Mouse (Mus musculus) kidney, embryonic 16.5 days (tissue): ENCODE results near the gene Gm38394. TPM values are rescaled to one million over a fixed set of nuclear protein-coding genes. Genes with fewer than 3 reads are reported as not detected.

Source experiments
- ATAC-seq: fragments of 200-750 bp; cut with Nextera tagmentation; 2 replicates; pipeline ENCODE4 v1.8.0; 2017; ENCODE audit warnings: moderate TSS enrichment; ENCODE audit not compliant: low FRiP score, low TSS enrichment
- H3K27ac ChIP-seq: fragments of 300-500 bp; sonication (generic); 2 replicates; pipeline ENCODE4 v1.5.1; 2014; ENCODE audit warnings: low read length
- H3K27me3 ChIP-seq: fragments of 300-500 bp; sonication (generic); 2 replicates; pipeline ENCODE4 v1.6.1; 2014; ENCODE audit warnings: low read length, control low read depth, mixed read lengths; ENCODE audit not compliant: insufficient read depth
- H3K36me3 ChIP-seq: fragments of 300-500 bp; sonication (generic); 2 replicates; pipeline ENCODE4 v1.6.1; 2014; ENCODE audit warnings: low read length, control low read depth, mixed read lengths; ENCODE audit not compliant: insufficient read depth
- H3K4me1 ChIP-seq: fragments of 300-500 bp; sonication (generic); 2 replicates; pipeline ENCODE4 v1.6.1; 2014; ENCODE audit warnings: low read length, control low read depth, mixed read lengths; ENCODE audit not compliant: insufficient read depth
- H3K4me2 ChIP-seq: fragments of 300-500 bp; sonication (generic); replicated peaks from 2 replicates; pipeline ENCODE4 v1.6.1; 2014; ENCODE audit warnings: low read depth, low read length
- H3K4me3 ChIP-seq: fragments of 300-500 bp; sonication (generic); 2 replicates; pipeline ENCODE4 v1.5.1; 2014; ENCODE audit warnings: mild to moderate bottlenecking, low read length
- H3K9ac ChIP-seq: fragments of 300-500 bp; sonication (generic); replicated peaks from 2 replicates; pipeline ENCODE4 v1.6.1; 2014; ENCODE audit warnings: low read length
- H3K9me3 ChIP-seq: fragments of 300-500 bp; sonication (generic); 2 replicates; pipeline ENCODE4 v1.6.1; 2016; ENCODE audit warnings: low read length, control low read depth
- WGBS: fragments of 180-500 bp; shearing (Covaris S2); extraction: QIAGEN DNeasy Blood & Tissue Kit; methylation state at CpG from one replicate; pipeline ENCODE4 v1.1.7; 2014; 5-methylcytosine and 5-hydroxymethylcytosine counted together
- polyA plus RNA-seq: library from polyadenylated mRNA; unstranded; fragments of >200 nt; fragmentation: Nextera tagmentation; extraction: Ambion mirVana; gene quantifications from 2 replicates; pipeline ENCODE4 v1.2.1, GENCODE M21; 2015

Gene Gm38394
- polyA plus RNA-seq, 1 experiment from 2014 or later = 4.1 TPM

GRCm38 (mm10) chr1:133692195-133692594 lies 31.1 kb upstream of the Gm38394 start:
- H3K4me1 ChIP-seq = peaks cover 46% of the 10 kb centered on the region
- H3K36me3 ChIP-seq = no peaks in the 10 kb centered on the region
- H3K27ac ChIP-seq = peak overlapping the region; percentile 36; the same call in 1 of the 2 replicates
- H3K27me3 ChIP-seq = no peaks in the 10 kb centered on the region
- H3K4me3 ChIP-seq = no peak overlapping the region
- WGBS = 28% methylated on average over 4 of the region's 4 CpGs
- H3K9ac ChIP-seq = no peak overlapping the region
- no peak overlapping the region for H3K4me2 ChIP-seq
- H3K9me3 ChIP-seq = no peaks in the 10 kb centered on the region
- ATAC-seq = no peak

GRCm38 (mm10) chr1:133691046-133691445 lies 29.9 kb upstream of the Gm38394 start:
- Histone ChIP-seq H3K27me3 (no peaks in the 10 kb centered on the region), H3K4me3 (no peak overlapping the region), H3K9me3 (no peaks in the 10 kb centered on the region), H3K9ac (no peak overlapping the region), H3K4me2 (no peak overlapping the region), H3K36me3 (no peaks in the 10 kb centered on the region), H3K27ac (no peak overlapping the region), H3K4me1 (peaks cover 38% of the 10 kb centered on the region)
- ATAC-seq = no peak
- WGBS = 95% methylated on average over 6 of the region's 6 CpGs

- WGBS = 12% methylated on average over 6 of the region's 6 CpGs
- Histone ChIP-seq H3K4me3 (no peak within 1 kb of the TSS), H3K4me1 (peaks cover 26% of the 10 kb centered on the region), H3K9ac (no peak within 1 kb of the TSS), H3K4me2 (no peak within 1 kb of the TSS), H3K27me3 (no peaks in the 10 kb centered on the region), H3K36me3 (no peaks in the 10 kb centered on the region), H3K27ac (peak within 1 kb of the TSS; percentile 23; the same call in 1 of the 2 replicates), H3K9me3 (no peaks in the 10 kb centered on the region)
- no peak for ATAC-seq
Observed at GRCm38 (mm10) chr1:133689897-133690296, 28.8 kb upstream of the Gm38394 start, which contains the start of gene Lax1. Gene Lax1 (minus strand): TSS chr1:133690108.

- peaks cover 16% of the 10 kb centered on the region for H3K4me1 ChIP-seq
- no peaks in the 10 kb centered on the region for H3K36me3 ChIP-seq
- WGBS = 41% methylated on average over 7 of the region's 7 CpGs
- H3K4me3 ChIP-seq = no peak overlapping the region
- no peak overlapping the region for H3K9ac ChIP-seq
- no peaks in the 10 kb centered on the region for H3K27me3 ChIP-seq
- no peak overlapping the region for H3K4me2 ChIP-seq
- H3K9me3 ChIP-seq = no peaks in the 10 kb centered on the region
- no peak overlapping the region for H3K27ac ChIP-seq
- no peak for ATAC-seq
Observed at GRCm38 (mm10) chr1:133688301-133688700, 27.2 kb upstream of the Gm38394 start.

- H3K27ac ChIP-seq = peak overlapping the region; percentile 40; the same call in 1 of the 2 replicates
- H3K9me3 ChIP-seq = no peaks in the 10 kb centered on the region
- 70% methylated on average over 10 of the region's 10 CpGs for WGBS
- peaks cover 12% of the 10 kb centered on the region for H3K4me1 ChIP-seq
- no peaks in the 10 kb centered on the region for H3K27me3 ChIP-seq
- H3K4me2 ChIP-seq = no peak overlapping the region
- 0 out of 2 replicates have a peak, but pooled peaks have one; percentile 39 for ATAC-seq
- no peaks in the 10 kb centered on the region for H3K36me3 ChIP-seq
- H3K4me3 ChIP-seq = no peak overlapping the region
- H3K9ac ChIP-seq = no peak overlapping the region
Observed at GRCm38 (mm10) chr1:133685749-133686519, 24.8 kb upstream of the Gm38394 start.

GRCm38 (mm10) chr1:133671801-133672200 lies 10.7 kb upstream of the Gm38394 start:
- Histone ChIP-seq H3K9me3 (no peaks in the 10 kb centered on the region), H3K36me3 (no peaks in the 10 kb centered on the region), H3K27me3 (no peaks in the 10 kb centered on the region), H3K4me2 (no peak overlapping the region), H3K27ac (no peak overlapping the region), H3K4me3 (no peak overlapping the region), H3K9ac (no peak overlapping the region), H3K4me1 (no peaks in the 10 kb centered on the region)
- no peak for ATAC-seq
- WGBS = 64% methylated on average over 3 of the region's 3 CpGs

GRCm38 (mm10) chr1:133671266-133671665 lies 10.1 kb upstream of the Gm38394 start:
- Histone ChIP-seq H3K9ac (no peak overlapping the region), H3K27me3 (no peaks in the 10 kb centered on the region), H3K4me1 (no peaks in the 10 kb centered on the region), H3K9me3 (no peaks in the 10 kb centered on the region), H3K27ac (no peak overlapping the region), H3K36me3 (no peaks in the 10 kb centered on the region), H3K4me2 (no peak overlapping the region), H3K4me3 (no peak overlapping the region)
- WGBS = 85% methylated on average over 3 of the region's 3 CpGs
- no peak for ATAC-seq

- 80% methylated on average over 6 of the region's 6 CpGs for WGBS
- Histone ChIP-seq H3K27ac (no peak overlapping the region), H3K4me2 (no peak overlapping the region), H3K4me3 (no peak overlapping the region), H3K27me3 (no peaks in the 10 kb centered on the region), H3K9ac (no peak overlapping the region), H3K36me3 (no peaks in the 10 kb centered on the region), H3K4me1 (no peaks in the 10 kb centered on the region), H3K9me3 (no peaks in the 10 kb centered on the region)
- no peak for ATAC-seq
Observed at GRCm38 (mm10) chr1:133670776-133671175, 9.7 kb upstream of the Gm38394 start.

- 77% methylated on average over 12 of the region's 12 CpGs for WGBS
- H3K4me3 ChIP-seq = no peak overlapping the region
- no peaks in the 10 kb centered on the region for H3K27me3 ChIP-seq
- no peaks in the 10 kb centered on the region for H3K36me3 ChIP-seq
- no peaks in the 10 kb centered on the region for H3K4me1 ChIP-seq
- no peak overlapping the region for H3K4me2 ChIP-seq
- H3K27ac ChIP-seq = no peak overlapping the region
- no peak for ATAC-seq
- no peaks in the 10 kb centered on the region for H3K9me3 ChIP-seq
- no peak overlapping the region for H3K9ac ChIP-seq
Observed at GRCm38 (mm10) chr1:133670190-133670589, 9.1 kb upstream of the Gm38394 start.

- H3K9me3 ChIP-seq = no peaks in the 10 kb centered on the region
- no peak overlapping the region for H3K4me3 ChIP-seq
- no peak for ATAC-seq
- no peaks in the 10 kb centered on the region for H3K4me1 ChIP-seq
- H3K27me3 ChIP-seq = no peaks in the 10 kb centered on the region
- WGBS = 87% methylated on average over 3 of the region's 3 CpGs
- no peaks in the 10 kb centered on the region for H3K36me3 ChIP-seq
- no peak overlapping the region for H3K9ac ChIP-seq
- H3K27ac ChIP-seq = no peak overlapping the region
- no peak overlapping the region for H3K4me2 ChIP-seq
Observed at GRCm38 (mm10) chr1:133668618-133669017, 7.5 kb upstream of the Gm38394 start.
